Mouse (Mus musculus): ENCODE results near the gene Psmd11. TPM values are rescaled to one million over a fixed set of nuclear protein-coding genes. Genes with fewer than 3 reads are reported as not detected.
"Not testable (repeated sequence)": the region's sequence is repeated elsewhere in the genome, so short reads cannot be mapped to it uniquely, and the experiment has no call there.

Gene Psmd11
- polyA plus RNA-seq, 1 experiment: 65.0 TPM

GRCm38 (mm10) chr11:80429009-80429475 lies 627 bp downstream of the Psmd11 start:
- Histone ChIP-seq H3K27ac (ENCODE audit: insufficient read depth, low read depth, low read length) (peak overlapping the region; percentile 67; the same call in 1 of the 2 replicates), H3K4me1 (ENCODE audit: control insufficient read depth, insufficient read depth, low read length) (peaks cover 3% of the 10 kb centered on the region), H3K4me3 (ENCODE audit: insufficient read depth, low read length) (peak overlapping the region; percentile 98)
- TF ChIP-seq POLR2A (IDR thresholded peaks at IDR 0.05; ENCODE audit: borderline replicate concordance, low read depth, low read length): no peak
- TF ChIP-seq CTCF (IDR thresholded peaks at IDR 0.05; ENCODE audit: low read depth, low read length): no peak

GRCm38 (mm10) chr11:80429500-80430166 lies 1.2 kb downstream of the Psmd11 start:
- peaks cover 3% of the 10 kb centered on the region for H3K4me1 ChIP-seq (ENCODE audit: control insufficient read depth, insufficient read depth, low read length)
- TF ChIP-seq CTCF (IDR thresholded peaks at IDR 0.05; ENCODE audit: low read depth, low read length): no peak
- no peak for TF ChIP-seq POLR2A (IDR thresholded peaks at IDR 0.05; ENCODE audit: borderline replicate concordance, low read depth, low read length)
- peak overlapping the region; percentile 98 for H3K4me3 ChIP-seq (ENCODE audit: insufficient read depth, low read length)
- peak overlapping the region; percentile 67; the same call in 1 of the 2 replicates for H3K27ac ChIP-seq (ENCODE audit: insufficient read depth, low read depth, low read length)

DNA sequence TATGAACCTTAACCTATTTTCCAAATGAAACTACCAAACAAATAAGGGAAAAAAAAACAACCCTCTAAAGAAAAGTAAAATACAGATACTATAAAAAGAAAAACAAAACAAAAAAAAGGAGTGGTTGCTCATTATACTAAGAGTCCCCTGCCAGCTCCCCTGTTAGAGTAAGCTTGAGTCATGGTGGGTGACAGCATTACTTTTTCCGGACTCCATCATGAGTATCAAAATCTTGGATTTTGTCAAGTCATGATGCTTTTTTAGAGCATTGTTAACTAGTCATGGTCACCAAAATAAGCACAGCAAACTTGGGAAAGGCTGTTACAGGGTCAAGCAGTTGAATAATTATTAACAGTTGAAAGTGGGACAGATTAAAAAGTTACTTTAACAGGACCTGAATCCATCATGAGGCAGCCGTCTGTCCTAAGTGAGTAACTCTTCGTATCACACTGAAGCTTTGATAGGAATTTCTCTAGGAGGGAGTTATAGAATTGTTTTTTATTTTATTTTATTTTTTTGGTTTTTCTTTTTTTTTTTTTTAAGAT lies 2.0 kb downstream of the Psmd11 start:
- TF ChIP-seq CTCF (IDR thresholded peaks at IDR 0.05; ENCODE audit: low read depth, low read length) (no peak), POLR2A (IDR thresholded peaks at IDR 0.05; ENCODE audit: borderline replicate concordance, low read depth, low read length) (no peak)
- H3K4me1 ChIP-seq (ENCODE audit: control insufficient read depth, insufficient read depth, low read length): peaks cover 3% of the 10 kb centered on the region
- no peak overlapping the region for H3K4me3 ChIP-seq (ENCODE audit: insufficient read depth, low read length)
- H3K27ac ChIP-seq (ENCODE audit: insufficient read depth, low read depth, low read length): no peak overlapping the region

DNA sequence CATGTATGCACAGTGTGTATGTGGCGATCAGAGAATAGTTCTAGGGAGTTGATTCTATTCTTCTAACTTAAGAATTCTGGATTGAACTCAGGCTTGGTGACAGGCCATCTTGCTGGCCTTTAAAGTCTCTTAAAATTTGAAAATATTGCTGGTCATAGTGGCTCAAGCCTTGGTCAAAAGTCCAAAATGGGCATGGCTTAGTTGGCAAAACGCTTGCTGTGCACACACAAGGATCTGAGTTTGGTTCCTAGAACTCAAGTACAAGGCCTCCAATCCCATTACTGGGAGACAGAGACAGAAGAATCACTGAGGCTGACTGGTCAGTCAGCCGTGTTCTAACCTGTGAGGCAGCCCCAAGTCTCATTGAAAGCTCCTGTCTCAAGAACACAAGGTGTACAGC lies 18.5 kb downstream of the Psmd11 start:
- Histone ChIP-seq H3K4me1 (ENCODE audit: control insufficient read depth, insufficient read depth, low read length) (peaks cover 6% of the 10 kb centered on the region), H3K27ac (ENCODE audit: insufficient read depth, low read depth, low read length) (no peak overlapping the region), H3K4me3 (ENCODE audit: insufficient read depth, low read length) (no peak overlapping the region)
- TF ChIP-seq POLR2A (IDR thresholded peaks at IDR 0.05; ENCODE audit: borderline replicate concordance, low read depth, low read length) (no peak), CTCF (IDR thresholded peaks at IDR 0.05; ENCODE audit: low read depth, low read length) (no peak)

DNA sequence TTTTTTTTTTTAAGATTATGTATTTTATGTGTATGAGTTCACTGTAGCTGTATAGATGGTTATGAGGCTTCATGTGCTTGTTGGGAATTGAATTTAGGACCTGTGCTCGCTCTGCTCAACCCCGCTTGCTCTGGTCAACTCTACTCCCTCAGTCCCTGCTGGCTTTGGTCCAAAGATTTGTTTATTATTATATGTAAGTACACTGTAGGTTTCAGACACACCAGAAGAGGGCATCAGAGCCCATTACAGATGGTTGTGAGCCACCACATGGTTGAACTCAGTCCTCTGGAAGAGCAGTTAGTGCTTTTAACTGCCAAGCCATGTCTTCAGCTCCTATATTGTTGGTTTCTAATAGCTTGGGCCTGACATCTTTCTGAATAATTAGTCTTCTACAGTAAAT lies 21.4 kb downstream of the Psmd11 start:
- Histone ChIP-seq H3K4me1 (ENCODE audit: control insufficient read depth, insufficient read depth, low read length) (peaks cover 6% of the 10 kb centered on the region), H3K27ac (ENCODE audit: insufficient read depth, low read depth, low read length) (no peak overlapping the region)
- TF ChIP-seq POLR2A (IDR thresholded peaks at IDR 0.05; ENCODE audit: borderline replicate concordance, low read depth, low read length) (no peak), CTCF (IDR thresholded peaks at IDR 0.05; ENCODE audit: low read depth, low read length) (no peak)

DNA sequence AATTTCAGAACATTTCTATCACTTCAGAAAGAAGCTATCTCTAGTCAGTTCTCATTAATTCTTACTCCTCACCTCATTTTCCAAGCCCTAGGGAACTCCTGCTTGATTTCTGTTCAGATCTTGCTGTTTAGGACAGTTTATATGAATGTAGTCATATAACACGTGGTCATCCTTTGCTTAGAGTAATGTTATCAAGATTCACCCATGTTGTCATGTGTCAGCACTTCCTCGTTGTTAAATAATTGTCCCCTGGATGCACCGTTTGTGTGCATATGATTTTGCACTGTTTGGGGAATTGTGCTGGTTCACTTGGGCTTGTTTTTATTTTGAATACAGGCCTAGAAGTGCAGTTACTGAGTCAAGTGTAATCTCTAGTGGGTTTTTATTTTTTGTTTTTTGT lies 23.8 kb downstream of the Psmd11 start:
- Histone ChIP-seq H3K4me3 (ENCODE audit: insufficient read depth, low read length) (no peak overlapping the region), H3K4me1 (ENCODE audit: control insufficient read depth, insufficient read depth, low read length) (peaks cover 6% of the 10 kb centered on the region), H3K27ac (ENCODE audit: insufficient read depth, low read depth, low read length) (no peak overlapping the region)
- TF ChIP-seq POLR2A (IDR thresholded peaks at IDR 0.05; ENCODE audit: borderline replicate concordance, low read depth, low read length): no peak
- no peak for TF ChIP-seq CTCF (IDR thresholded peaks at IDR 0.05; ENCODE audit: low read depth, low read length)

More for the DNA sequence above, 21.4 kb downstream of the Psmd11 start:
- no peak overlapping the region for H3K4me3 ChIP-seq (ENCODE audit: insufficient read depth, low read length)

GRCm38 (mm10) chr11:80453198-80453597 lies 24.8 kb downstream of the Psmd11 start:
- Histone ChIP-seq H3K4me3 (ENCODE audit: insufficient read depth, low read length) (no peak overlapping the region), H3K4me1 (ENCODE audit: control insufficient read depth, insufficient read depth, low read length) (peaks cover 6% of the 10 kb centered on the region), H3K27ac (ENCODE audit: insufficient read depth, low read depth, low read length) (no peak overlapping the region)
- no peak for TF ChIP-seq POLR2A (IDR thresholded peaks at IDR 0.05; ENCODE audit: borderline replicate concordance, low read depth, low read length)
- no peak for TF ChIP-seq CTCF (IDR thresholded peaks at IDR 0.05; ENCODE audit: low read depth, low read length)

GRCm38 (mm10) chr11:80463605-80464130 lies 35.3 kb downstream of the Psmd11 start:
- H3K27ac ChIP-seq (ENCODE audit: insufficient read depth, low read depth, low read length); H3K4me1 ChIP-seq (ENCODE audit: control insufficient read depth, insufficient read depth, low read length): not testable (repeated sequence)

DNA sequence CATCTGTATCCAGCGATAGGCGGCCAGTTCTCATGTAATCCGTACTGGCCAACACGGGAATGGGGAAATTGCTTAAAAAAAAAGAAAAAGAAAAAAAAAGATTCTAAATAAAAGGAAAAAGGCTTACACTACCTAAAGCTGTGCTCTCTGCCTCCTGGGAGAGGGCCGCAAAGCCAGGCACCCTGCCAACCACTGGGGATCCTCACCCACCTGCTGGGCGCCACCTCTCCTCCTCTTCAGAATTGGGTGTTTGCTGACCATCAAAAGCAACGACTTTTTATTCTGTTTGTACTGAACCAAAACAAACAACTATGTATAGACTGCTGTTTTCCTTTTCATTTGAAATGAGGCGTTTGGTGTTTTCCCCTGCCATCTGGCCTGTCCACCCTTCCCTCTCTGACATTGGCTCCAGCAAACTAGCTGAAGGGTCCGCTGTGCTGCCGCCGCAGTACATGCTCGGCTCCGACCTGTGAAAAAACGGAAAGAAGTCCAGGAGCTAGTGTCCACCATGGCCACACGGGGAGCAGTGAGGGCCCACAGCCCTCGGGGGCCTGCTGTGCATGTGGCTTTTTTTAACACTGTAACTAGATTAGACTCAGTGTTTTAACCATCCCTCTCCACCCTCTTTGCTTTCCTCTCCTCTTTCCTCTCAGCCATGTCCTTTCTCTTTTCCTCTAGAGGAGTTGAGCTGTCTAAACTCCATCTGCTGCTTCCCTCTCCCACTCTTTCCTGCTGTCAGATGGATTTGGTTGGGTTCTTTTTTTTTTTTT lies 43.6 kb downstream of the Psmd11 start:
- peaks cover 7% of the 10 kb centered on the region for H3K4me1 ChIP-seq (ENCODE audit: control insufficient read depth, insufficient read depth, low read length)
- TF ChIP-seq POLR2A (IDR thresholded peaks at IDR 0.05; ENCODE audit: borderline replicate concordance, low read depth, low read length): no peak
- no peak for TF ChIP-seq CTCF (IDR thresholded peaks at IDR 0.05; ENCODE audit: low read depth, low read length)
- no peak overlapping the region for H3K4me3 ChIP-seq (ENCODE audit: insufficient read depth, low read length)
- no peak overlapping the region for H3K27ac ChIP-seq (ENCODE audit: insufficient read depth, low read depth, low read length)

More at GRCm38 (mm10) chr11:80463605-80464130, 35.3 kb downstream of the Psmd11 start:
- H3K4me3 ChIP-seq (ENCODE audit: insufficient read depth, low read length): not testable (repeated sequence)

All from bone marrow macrophage, adult 2 months (primary cell).